Mouse (Mus musculus): ENCODE data around the gene Map2k5. TPM values are rescaled to one million over a fixed set of nuclear protein-coding genes. Genes with fewer than 3 reads are reported as not detected.

The Map2k5 gene
- polyA plus RNA-seq, 1 experiment: 27.9 TPM

DNA sequence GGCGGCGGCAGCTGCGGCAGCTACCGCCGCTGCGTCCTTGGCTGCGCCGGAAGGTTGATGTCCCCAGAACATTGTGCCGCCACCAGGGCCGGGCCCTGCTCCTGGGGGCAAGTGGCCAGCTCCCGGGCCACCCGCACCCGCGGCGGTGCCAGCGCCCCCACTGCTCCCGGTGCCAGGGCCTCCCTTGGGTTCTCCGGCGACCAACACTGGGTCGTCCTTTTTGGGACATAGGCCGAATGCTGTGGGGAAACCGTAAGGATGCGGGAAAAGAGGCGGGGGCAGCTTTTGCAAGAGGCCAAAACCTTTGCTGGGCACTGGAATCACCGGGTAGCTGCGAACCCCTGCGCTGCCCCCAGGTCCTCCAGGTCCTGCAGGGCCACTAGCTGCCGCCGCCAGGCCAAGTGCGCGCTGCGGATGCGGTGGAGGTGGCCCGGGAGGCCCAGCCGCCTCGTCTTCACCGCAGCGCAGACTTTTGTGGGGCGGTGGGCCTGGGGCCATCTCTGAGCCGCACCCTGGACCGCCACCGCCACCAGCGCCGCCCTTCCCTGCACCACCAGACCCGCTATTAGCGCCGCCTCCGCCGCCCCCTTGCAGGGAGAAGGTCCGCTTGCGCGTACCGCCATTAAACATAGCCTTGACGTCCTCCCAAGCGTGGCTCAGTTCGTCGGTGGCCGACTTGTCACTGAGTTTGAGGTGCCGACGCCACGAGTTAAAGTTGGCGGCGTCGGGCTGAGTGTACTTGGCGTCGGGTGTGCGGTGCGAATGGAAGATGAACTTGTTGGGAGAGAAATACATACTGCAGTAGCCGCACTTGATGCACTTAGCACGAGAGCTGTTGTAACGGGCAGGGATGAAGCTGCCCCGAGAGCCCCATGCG, 232.2 kb downstream of the Map2k5 start:
- DNase-seq (ENCODE audit: low read depth): no peak

DNA sequence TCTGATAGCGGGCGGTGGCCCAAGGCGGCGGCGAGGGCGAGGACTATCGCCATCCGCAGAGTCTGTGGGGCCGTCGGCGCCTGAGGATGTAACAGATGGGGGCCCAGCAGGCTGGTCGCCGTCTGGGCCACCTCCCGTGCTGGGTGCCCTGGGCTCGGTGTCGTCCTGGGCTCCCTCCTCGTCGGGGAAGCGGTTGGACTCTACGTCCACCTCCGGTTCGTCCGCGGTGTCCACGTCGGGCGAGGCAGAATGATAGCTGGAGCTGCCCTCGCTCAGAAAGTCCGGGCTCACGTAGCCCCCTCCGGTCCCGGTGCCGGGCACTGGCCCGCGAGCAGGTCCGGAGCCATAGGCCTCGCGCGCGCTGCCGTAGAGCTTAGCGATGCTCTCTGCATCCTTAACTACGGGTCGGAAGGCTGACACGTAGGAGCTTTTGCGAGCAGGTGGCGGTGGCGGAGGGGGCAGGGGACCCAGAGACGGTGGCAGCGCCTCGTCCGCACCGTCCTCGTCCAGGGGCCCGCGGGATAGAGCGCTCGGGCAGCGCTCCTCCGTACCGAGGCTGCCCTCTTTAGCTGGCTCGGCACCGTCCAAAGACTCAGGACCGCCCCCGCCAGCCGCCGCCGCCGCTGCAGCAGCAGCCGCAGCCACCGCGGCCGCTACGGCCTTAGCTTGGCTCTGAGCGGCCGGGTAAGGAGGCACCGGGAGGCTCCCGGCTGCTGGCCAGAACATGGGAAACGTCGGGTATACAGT, 233.0 kb downstream of the Map2k5 start:
- no peak for DNase-seq (ENCODE audit: low read depth)

DNA sequence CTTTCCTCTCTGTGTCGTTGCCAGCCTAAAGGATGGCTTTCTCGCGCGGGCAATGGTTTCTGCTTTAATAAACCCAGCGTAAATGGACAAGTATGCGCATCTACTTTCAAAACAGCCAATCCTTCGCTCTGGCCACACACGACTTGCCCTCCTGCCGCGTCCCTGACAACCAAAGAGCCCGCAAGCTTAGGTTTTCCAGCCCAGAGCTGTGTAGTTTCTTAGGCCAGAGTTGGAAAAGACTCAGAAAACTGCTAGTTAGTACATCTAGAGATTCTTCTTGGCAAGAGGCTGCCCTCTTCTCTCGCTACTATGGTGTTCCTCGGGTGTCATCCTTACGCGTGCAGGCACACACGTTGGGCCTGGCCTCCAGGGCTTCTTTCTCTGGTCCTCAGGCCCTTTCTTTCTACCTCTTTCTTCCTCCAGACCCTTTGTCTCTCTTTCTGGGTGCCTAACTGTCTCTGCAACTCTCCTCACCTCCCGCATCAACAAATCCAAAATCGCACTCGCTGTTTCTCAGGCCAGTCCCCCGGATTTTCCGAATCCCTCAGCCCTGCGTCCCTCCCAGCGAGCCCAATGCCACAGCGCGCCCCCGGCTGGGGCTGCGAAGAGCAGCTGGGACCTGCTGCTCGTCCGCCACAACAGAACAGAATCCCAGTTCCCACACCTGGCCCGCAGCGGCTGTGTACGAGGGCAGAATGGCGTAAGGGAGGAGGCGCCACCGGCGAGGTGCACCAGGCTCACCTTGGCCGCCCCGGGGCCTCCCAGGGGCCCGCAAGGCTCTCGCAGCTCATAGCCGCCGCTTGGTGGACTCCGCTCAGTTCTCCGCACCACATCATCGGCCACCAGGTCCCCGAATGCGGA, 233.8 kb downstream of the Map2k5 start:
- no peak for DNase-seq (ENCODE audit: low read depth)

DNA sequence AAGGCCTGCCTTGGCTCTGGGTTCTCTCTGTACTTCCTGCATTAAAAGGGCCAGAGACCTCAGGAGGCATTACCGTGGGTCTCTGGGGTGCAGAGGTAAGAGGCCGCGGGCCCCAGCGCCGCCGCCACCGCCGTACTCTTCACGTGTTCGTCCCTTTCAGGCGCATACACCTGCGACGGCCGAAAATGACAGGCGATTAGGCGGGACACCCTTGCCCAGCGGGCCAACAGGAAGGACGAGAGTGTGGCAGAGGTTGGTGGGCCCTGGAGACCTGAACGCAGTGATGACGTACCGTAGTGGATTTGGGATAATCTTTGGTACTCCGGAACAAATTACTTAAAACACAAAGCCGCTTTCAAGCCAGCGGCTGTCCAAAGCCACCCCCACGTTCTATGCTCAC, 234.5 kb downstream of the Map2k5 start:
- DNase-seq (ENCODE audit: low read depth): no peak

DNA sequence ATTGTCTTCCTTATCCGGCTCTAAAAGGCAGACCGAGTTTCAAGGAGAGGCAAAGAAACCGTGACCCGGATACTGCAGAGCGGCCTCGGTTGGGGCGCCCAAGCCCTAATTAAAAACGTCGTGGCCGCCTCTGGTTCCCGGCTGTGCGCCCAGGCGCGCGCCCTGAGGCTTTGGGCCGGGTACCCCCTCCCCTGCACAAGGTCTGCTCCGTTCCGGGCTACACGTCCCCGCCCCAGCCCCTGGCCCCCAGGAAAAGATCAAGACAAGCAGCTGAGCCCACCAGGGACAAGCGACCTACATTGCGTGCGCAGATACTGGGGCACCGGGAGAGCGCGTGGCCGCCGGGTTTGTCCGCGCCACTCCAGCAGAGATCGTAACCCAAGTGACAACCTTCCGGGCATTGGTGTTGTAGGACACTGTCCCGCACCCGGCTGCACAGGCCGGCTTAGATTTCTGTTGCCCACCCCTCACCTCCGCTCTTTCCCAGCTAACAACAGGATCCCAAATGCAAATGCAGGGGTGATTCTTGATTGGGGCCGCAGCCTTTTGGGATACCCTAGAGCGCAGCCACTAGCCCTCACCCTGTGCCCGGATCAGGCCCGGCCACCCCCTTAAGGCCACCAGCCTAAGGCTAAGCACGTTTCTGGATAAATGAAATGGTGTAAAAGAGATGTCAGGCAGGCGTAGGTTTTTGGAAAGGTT, 235.2 kb downstream of the Map2k5 start:
- no peak for DNase-seq (ENCODE audit: low read depth)

DNA sequence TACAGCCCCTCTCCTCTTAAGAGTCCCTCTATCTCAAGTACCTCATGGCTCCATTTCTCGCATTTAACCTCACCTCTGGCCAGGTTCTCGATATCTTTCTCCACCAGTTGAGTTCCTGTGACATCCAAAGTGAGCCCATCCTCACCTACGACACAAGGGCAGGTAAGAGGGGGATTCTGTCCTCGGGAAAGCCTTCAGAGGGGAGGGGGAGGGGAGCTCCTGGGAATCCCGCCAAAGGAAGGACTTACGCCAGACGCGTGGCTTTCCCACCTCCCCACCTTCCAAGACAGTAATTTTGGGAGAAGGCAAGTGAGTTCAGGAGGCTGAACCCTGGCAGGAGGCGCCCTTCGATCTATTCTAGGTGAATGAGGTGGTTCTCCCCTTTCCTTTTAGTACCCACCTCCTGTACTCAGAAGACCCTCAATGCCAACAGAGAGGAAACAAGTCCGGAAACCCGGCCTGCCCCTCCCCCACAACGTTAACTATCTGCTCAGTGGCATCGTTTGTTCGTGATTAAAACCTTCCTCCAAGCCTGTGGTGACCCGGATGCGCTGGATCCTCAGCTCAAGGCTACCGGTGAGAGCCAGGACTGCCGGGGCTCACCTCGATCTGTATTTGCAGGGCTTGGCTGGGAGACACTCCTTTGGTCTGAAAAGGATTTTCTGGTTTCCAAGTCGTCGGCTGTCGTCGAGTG, 235.9 kb downstream of the Map2k5 start:
- no peak for DNase-seq (ENCODE audit: low read depth)

DNA sequence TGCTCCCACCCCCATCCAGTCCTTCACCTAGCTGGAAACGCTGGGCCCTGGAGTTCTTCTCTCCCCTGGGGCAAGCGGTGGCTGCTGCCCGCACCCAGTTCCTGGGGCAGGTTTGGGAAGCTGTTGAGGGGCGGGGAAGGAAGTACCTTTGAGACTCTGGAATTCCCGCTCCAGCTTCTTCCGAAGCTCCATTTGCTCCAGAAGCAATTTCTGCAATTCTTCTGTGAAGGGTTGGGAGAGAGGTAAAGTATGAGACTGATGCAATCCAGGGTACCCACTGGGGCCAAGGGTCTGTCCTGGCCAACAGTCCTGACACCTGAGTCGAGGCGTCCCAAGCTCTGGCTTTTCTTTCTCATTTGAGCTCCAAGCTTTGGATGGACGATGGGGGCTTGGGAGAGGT, 237.5 kb downstream of the Map2k5 start:
- no peak for DNase-seq (ENCODE audit: low read depth)

DNA sequence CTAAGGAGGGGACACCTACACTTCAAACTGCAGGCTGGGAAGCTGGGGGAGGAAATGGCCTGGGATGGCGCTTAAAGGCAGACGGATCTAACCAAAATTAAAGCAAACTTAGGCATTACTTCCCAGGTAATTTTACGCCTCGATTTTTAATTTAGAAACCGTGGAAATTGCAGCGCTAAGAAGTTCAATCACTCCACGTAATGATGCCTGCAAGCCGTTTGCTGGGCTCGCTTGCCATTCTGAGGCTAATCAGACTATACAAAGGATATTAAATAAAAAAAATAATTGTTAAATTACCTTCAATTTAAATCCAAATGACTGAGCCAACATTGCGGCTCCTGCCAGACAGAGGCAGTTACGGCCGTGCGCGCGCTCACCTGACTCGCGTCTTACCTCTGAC, 238.0 kb downstream of the Map2k5 start:
- no peak for DNase-seq (ENCODE audit: low read depth)

DNA sequence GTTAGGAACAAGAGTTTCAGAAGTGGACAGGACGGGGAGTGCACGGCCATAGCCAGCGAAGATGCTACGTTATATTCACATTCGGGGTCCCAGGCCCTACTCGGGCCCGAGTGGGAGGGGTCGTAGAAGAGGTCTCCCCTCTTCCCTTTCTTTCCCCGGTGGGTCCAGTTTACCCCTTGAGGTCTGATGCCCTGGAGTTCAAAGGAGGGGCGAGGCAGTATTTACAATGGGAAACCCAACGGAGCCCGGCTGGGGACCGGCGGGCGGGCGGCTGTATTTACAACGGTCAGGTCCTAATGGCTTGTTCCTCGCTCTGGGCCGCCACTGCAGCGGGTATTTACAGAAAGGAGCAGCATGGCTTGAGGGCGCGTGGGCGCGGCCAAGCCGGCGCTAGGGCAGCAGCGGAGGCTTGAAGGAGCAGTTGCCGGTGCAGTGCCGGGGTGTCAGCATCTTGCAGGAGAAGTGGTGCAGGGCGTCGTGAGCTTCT, 239.2 kb downstream of the Map2k5 start:
- DNase-seq (ENCODE audit: low read depth): no peak

DNA sequence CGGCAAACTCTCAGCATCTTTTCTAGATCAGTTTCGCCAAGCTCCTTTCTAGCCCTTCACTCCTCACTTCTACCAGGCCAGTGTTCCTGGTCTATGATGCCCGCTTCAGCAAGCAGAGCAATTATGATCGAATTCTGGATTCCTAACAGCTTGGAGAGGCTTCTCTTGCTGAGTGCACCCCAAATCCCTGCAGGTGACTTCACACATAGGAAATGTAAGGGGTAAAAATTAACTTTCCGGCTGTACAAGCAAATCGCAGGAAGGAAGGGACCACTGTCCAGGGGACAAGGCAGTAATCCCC, 240.1 kb downstream of the Map2k5 start:
- DNase-seq (ENCODE audit: low read depth): no peak

DNA sequence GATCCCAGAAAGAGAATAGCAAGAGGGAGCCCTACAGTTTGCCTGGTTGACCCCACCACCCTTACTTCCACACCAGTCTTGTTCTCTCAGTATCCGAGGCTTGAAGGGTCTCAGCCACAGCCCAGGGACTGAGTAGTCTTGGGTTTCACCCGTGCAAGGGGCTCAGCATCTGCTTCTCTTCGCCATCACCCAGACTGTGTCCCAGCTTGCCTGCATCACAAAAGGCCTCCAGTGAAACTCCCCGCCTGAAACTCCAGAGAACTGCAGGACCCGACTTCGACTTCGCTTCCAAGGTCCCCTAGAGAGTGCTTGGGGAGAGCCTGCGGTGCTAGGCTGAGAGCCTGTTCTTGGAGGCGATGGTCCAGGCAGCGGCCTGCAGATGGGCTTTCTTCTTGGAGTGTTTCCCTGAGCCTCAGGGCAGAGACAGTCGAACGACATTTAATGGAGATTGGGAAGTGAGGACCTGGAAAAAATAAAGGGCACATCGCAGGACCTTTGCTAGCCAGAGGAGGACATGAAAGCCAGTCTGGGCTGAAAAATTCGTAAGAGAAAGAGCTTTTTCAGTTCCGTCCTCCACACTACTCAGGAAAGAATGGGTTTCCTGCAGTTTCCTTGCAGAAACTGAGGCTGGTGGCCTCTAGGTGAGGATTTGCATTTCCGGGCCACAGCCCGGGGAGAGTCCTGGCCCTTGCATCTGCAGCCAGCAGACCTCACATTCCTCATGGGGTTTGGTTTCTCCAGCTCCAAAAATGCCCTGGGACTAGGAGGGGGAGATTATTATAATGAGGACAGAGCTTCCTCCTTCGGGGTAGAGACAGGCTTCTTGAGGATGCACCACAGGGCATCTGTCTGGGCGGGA, 240.7 kb downstream of the Map2k5 start:
- DNase-seq (ENCODE audit: low read depth): no peak

DNA sequence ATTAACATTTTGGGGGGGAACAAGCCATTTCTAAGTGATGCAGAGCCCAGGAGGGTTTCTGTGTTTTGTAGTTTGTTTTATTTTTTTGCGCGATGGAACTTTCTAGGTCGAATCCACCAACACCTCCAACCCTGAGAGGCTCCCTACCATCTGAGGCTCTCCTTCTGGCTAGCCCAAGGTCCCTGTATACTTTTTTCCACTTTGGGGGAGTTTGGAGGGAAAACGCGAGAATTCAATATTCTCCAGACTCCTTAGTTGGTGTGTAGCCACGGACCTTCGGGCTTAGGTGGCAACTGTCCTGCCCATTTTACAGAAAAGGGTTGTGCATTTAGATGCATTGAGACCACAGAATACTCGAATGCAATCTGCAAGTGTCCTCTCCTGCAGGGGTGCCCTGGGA, 241.5 kb downstream of the Map2k5 start:
- DNase-seq (ENCODE audit: low read depth): no peak

DNA sequence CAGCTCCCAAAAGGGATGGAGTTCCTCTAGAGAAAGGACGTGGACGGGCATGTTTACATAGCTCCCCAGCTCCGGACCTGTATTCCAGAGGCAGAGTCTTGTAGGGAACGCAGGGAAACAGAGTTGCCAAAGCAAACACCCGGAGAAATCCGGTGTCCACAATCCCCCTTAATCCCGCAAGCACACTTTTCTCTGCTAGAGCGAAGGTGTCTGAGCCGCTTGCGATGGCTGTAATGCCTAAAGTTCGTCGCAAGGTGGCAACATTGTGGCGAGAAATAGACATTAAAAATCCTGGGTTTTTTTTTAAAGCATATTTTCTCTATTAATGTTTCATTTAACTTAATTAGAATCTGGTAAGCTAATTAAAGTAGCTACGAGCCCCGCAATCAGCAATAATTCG, 241.9 kb downstream of the Map2k5 start:
- no peak for DNase-seq (ENCODE audit: low read depth)

DNA sequence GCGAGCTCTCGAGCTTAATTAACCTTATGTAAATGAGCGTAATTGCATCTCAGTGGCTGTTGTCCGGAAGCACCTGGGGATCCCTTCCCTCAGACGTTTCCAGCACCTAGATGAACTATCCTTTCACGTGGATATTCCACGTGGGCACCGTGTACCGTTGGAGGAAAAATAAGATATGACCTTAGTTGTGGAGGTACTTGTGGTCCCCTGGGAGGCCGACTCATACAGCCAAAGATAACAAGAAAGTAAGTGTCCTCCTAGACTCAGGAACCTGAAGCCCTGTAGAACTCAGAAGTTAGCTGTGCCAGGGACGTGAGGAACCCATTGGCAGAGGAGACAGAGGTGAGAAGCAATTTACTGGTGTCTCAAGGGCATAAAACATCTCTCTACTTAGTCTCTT, 242.3 kb downstream of the Map2k5 start:
- no peak for DNase-seq (ENCODE audit: low read depth)

DNA sequence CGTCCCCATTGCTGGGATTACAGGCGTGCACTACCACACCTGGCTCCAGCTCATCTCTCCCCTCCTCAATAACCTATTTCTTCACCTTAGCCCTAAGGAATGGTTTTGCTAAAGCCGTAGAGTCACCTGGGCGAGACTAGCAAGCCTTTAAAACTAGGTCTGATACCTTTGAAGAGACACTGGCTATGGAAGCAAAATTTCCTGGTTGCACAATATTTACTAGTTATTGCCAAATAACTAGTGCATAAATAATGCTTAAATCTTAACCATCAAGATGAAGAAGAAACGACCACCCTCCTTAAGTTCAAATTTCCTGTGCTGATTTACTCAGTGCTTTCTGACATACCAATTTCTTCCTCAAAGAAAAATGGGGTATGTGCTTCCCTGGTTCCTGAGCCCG, 244.0 kb downstream of the Map2k5 start:
- DNase-seq (ENCODE audit: low read depth): no peak

DNA sequence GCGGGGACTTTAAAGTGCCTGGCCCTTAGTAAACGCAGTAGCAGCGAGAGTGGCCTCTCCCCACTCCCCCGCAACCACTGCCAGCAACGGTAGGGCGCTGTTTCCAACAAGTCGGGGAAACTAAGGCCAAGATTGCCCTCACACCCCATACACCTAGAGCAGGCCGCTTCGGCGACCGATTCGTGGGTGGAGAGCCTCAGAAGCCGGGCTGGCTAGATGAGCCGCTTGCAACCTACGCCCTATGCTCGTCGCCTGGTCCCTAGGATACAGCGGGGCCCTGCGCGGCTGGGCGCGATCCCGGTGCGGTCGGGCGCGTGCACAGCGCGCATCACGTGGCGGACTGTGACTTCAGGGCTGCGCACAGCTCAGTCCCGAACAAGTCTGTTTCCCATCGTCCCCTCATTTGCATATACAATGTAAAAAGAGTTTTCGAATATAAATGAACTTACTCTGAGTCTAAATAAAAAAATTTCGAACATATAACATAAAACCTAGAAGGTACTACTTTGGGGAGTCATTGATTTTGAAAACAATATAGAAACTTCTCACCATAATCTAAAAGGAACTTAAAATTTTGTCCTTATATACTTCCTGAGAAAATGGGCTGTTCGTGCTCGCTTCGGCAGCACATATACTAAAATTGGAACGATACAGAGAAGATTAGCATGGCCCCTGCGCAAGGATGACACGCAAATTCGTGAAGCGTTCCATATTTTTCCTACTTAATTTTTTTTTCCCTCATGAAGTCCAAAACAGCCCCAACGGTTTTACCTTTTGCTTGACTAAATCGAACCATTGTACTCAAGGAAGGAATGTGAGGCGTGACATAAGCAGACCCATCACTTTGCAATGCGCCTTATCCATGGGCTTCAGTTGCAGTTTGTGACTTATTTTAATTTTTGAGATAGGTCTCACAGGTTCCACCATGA, 244.8 kb downstream of the Map2k5 start:
- no peak for DNase-seq (ENCODE audit: low read depth)

DNA sequence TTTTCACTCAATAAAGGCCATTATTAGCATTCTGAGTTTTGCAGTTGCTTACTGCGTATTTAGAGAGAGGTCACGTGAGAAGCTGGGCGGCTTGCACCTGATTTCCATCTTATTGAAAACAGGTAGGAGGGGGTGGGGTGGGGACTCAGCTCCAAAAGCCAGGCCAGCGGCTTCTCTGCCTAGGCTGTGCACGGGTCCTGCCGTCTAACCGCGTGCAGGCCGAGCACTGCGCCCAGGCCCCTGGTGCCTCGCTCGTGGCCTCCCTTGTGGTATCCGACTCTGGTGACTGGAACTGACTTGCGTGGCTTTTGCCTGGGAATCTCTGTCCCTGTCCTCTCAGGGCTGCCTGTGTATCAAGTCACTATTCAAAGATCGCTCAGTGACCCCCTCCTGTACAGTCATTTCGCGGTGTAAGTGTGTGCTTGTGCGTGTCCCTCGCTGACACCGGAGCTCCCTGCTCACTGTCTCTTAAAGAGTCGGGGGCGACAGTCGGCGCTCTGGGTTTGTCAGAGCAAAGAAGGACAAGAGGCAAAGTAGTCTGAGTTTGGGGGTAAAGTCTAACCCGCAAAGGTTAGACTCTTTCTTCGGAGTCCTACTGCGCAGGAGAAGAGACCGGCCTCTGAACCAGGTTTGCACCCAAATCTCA, 245.6 kb downstream of the Map2k5 start:
- no peak for DNase-seq (ENCODE audit: low read depth)

DNA sequence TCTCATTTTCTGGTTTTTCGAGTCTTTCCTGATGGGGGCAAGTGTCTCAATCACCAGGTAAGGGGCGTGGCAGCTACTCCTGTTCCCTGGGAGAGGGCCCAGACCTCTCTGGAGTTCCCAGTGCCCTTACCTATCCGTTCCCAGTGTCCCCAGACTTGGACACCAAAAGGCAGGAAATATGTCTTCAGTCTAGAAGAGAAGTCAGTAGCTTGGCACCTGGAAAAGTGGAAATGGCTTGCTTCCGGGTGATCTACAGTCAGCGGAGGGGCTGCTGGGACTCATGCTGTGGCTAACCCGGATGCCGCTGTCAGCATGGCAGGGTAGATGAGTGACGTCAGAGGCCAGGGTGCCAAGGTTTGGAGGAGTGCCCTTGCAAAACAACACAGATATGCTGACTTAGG, 248.1 kb downstream of the Map2k5 start:
- DNase-seq (ENCODE audit: low read depth): no peak

All from gonadal fat pad, adult 2 months (tissue).